Mouse (Mus musculus) cerebellum, postnatal 36 days (tissue): ENCODE measurements around the gene 9130019O22Rik.

ENCODE experiments used
- DNase-seq, 2 experiments: peaks; one replicate each; pipeline ENCODE4 v3.0.0; 2021 to 2022; ENCODE audit warnings: mixed read lengths in 2 of 2

The 9130019O22Rik gene

DNA sequence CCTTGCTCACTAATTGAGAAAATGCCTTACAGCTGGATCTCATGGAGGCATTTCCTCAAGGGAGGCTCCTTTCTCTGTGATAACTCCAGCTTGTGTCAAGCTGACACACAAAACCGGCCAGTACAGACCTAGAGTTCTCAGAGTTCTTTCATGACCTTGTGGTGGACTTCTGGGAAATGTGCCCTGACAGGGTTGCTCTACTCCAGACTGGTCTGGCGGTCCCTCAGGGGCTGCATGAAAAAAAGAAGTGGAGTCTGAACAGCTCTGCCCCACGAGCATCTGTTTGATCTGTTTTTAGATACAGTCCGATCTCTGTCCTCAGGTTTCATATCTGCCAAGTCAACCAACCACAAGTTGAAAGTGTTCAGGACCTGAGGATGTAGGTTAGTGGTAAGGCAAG, 49.3 kb downstream of the 9130019O22Rik start:
- DNase-seq: no peak

DNA sequence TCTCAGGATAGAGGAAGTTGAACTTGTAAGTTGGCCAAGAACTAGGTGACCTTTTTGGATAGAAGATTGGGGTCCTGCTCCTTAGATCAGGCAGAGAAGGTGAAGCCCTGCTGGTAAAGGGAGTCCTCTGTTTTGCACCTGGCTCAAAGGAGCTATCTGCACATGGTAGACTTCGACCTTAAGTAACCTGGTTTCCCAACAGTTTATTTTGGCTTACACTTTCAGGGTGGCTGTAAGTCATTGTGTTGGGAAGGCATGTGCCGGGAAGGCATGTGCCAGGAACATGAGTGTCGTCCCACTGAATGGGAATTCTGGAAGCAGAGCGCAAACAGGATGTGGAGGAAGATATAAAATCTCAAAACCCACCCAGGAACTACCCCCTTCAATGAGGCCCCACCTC, 51.4 kb downstream of the 9130019O22Rik start:
- no peak for DNase-seq

DNA sequence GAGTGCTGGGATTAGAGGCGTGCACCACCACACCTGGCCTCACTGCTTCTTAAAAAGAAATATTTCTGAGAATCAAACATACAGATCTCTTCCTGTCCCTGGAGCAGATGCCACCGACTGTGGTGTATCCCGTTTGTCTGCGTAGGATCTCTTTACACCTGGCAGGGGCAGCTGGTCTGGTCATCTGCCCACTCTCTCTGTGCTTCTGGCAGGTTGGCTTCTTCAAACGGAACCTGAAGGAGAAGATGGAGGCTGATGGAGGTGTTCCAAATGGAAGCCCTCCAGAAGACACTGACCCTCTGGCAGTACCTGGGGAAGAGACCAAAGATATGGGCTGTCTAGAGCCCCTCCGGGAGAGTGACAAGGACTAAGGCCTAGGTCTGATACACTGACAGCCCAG, 53.7 kb downstream of the 9130019O22Rik start:
- no peak for DNase-seq
